Mouse (Mus musculus) CH12.LX (cell line): ENCODE measurements around the gene Vmac. TPM values are rescaled to one million over a fixed set of nuclear protein-coding genes. Genes with fewer than 3 reads are reported as not detected.

ENCODE experiments used
- DNase-seq: peaks from one replicate; pipeline ENCODE4 v3.0.0-alpha.2; 2013; ENCODE audit errors: extremely low read depth
- H3K27ac ChIP-seq: 2 replicates; pipeline ENCODE4 v1.5.1; 2012; ENCODE audit warnings: low read depth, mild to moderate bottlenecking, control low read depth, moderate library complexity; ENCODE audit not compliant: insufficient read depth
- H3K27me3 ChIP-seq: replicated peaks from 2 replicates; pipeline ENCODE3; 2012; ENCODE audit warnings: inconsistent platforms
- H3K36me3 ChIP-seq, 2 experiments: replicated peaks in 1 of 2; 2 replicates each; pipeline versions ENCODE3 to v1.6.1; 2012; ENCODE audit warnings: inconsistent platforms in 1 of 2, low read length in 1 of 2, mild to moderate bottlenecking in 1 of 2, mixed read lengths in 1 of 2, moderate library complexity in 1 of 2; ENCODE audit not compliant: control insufficient read depth in 1 of 2, insufficient read depth in 1 of 2
- H3K4me1 ChIP-seq, 2 experiments: 2 replicates each; pipeline ENCODE4 v1.6.1; 2012; ENCODE audit warnings: inconsistent platforms in 1 of 2, moderate library complexity in 1 of 2; ENCODE audit not compliant: insufficient read depth in 2 of 2, control insufficient read depth in 1 of 2
- H3K4me2 ChIP-seq: 2 replicates; pipeline ENCODE4 v1.6.1; 2012; ENCODE audit warnings: low read depth, mild to moderate bottlenecking, control low read depth; ENCODE audit not compliant: poor library complexity, insufficient read depth, severe bottlenecking
- H3K4me3 ChIP-seq, 3 experiments: fragments of 150-350 bp in 1 of 3; sonication (generic) in 1 of 3; replicated peaks in 1 of 3; 2 replicates each; pipeline versions ENCODE3 to v1.5.1; 2011 to 2012; ENCODE audit warnings: low read depth in 2 of 3, low read length in 2 of 3, mild to moderate bottlenecking in 2 of 3, moderate library complexity in 2 of 3, control low read depth in 1 of 3, improper control_type of control experiment in 1 of 3, inconsistent platforms in 1 of 3, mixed read lengths in 1 of 3; ENCODE audit not compliant: poor library complexity in 1 of 3
- H3K79me2 ChIP-seq: replicated peaks from 2 replicates; pipeline ENCODE4 v1.6.1; 2012; ENCODE audit warnings: mild to moderate bottlenecking, moderate library complexity; ENCODE audit not compliant: control insufficient read depth, poor library complexity, insufficient read depth, severe bottlenecking; ENCODE audit errors: extremely low read depth
- H3K9ac ChIP-seq: 2 replicates; pipeline ENCODE4 v1.6.1; 2012; ENCODE audit warnings: low read depth, mild to moderate bottlenecking, control low read depth, moderate library complexity; ENCODE audit not compliant: insufficient read depth
- H3K9me3 ChIP-seq: replicated peaks from 2 replicates; pipeline ENCODE3; 2012; ENCODE audit warnings: low read length, inconsistent platforms, mixed read lengths
- BHLHE40 ChIP-seq: IDR thresholded peaks from 2 replicates; pipeline ENCODE4 v1.6.1; 2011; ENCODE audit warnings: mild to moderate bottlenecking, low read depth, low read length, improper control_type of control experiment
- EP300 ChIP-seq: IDR thresholded peaks from 2 replicates; pipeline ENCODE4 v1.6.1; 2011; ENCODE audit warnings: low read length, improper control_type of control experiment
- GABPA ChIP-seq: IDR thresholded peaks from 2 replicates; pipeline ENCODE4 v1.6.1; 2012; ENCODE audit warnings: low read depth, low read length, improper control_type of control experiment, inconsistent platforms; ENCODE audit not compliant: insufficient replicate concordance
- HCFC1 ChIP-seq: IDR thresholded peaks from 2 replicates; pipeline ENCODE4 v1.6.1; 2012; ENCODE audit warnings: low read depth, mild to moderate bottlenecking, inconsistent platforms, low read length, improper control_type of control experiment
- IRF4 ChIP-seq: IDR thresholded peaks from 2 replicates; pipeline ENCODE4 v1.6.1; 2014; ENCODE audit warnings: low read depth, mild to moderate bottlenecking, inconsistent platforms, low read length, improper control_type of control experiment
- MAX ChIP-seq: IDR thresholded peaks from 2 replicates; pipeline ENCODE4 v1.6.1; 2011; ENCODE audit warnings: low read length, improper control_type of control experiment
- MAZ ChIP-seq: IDR thresholded peaks from 2 replicates; pipeline ENCODE4 v1.6.1; 2012; ENCODE audit warnings: low read depth, mild to moderate bottlenecking, inconsistent platforms, low read length, improper control_type of control experiment, moderate library complexity
- MYC ChIP-seq: IDR thresholded peaks from 2 replicates; pipeline ENCODE4 v1.6.1; 2011; ENCODE audit warnings: low read depth, mild to moderate bottlenecking, improper control_type of control experiment, low read length
- NRF1 ChIP-seq: IDR thresholded peaks from 2 replicates; pipeline ENCODE4 v1.6.1; 2014; ENCODE audit warnings: low read depth, mild to moderate bottlenecking, inconsistent platforms, low read length, improper control_type of control experiment, moderate library complexity
- PAX5 ChIP-seq: IDR thresholded peaks from 2 replicates; pipeline ENCODE4 v1.6.1; 2012; ENCODE audit warnings: low read length, inconsistent platforms, mixed read lengths
- POLR2A ChIP-seq: IDR thresholded peaks from 2 replicates; pipeline ENCODE4 v1.6.1; 2011; ENCODE audit warnings: low read depth, mild to moderate bottlenecking, improper control_type of control experiment, low read length
- RCOR1 ChIP-seq: conservative IDR thresholded peaks from 2 replicates; pipeline ENCODE4 v1.6.1; 2012; ENCODE audit warnings: low read depth, mild to moderate bottlenecking, inconsistent platforms, low read length, improper control_type of control experiment
- SIN3A ChIP-seq: IDR thresholded peaks from 2 replicates; pipeline ENCODE4 v1.6.1; 2012; ENCODE audit warnings: low read length, improper control_type of control experiment, inconsistent platforms
- SMC3 ChIP-seq: IDR thresholded peaks from 2 replicates; pipeline ENCODE4 v1.6.1; 2011; ENCODE audit warnings: low read depth, low read length, improper control_type of control experiment
- USF1 ChIP-seq: IDR thresholded peaks from 2 replicates; pipeline ENCODE4 v1.6.1; 2014; ENCODE audit warnings: low read depth, mild to moderate bottlenecking, inconsistent platforms, low read length, improper control_type of control experiment
- USF2 ChIP-seq: conservative IDR thresholded peaks from 2 replicates; pipeline ENCODE4 v1.6.1; 2011; ENCODE audit warnings: low read depth, low read length, improper control_type of control experiment
- ZC3H11A ChIP-seq: IDR thresholded peaks from 2 replicates; pipeline ENCODE4 v1.6.1; 2012; ENCODE audit warnings: low read depth, mild to moderate bottlenecking, inconsistent platforms, low read length, improper control_type of control experiment
- ZKSCAN1 ChIP-seq: IDR thresholded peaks from 2 replicates; pipeline ENCODE4 v1.6.1; 2012; ENCODE audit warnings: low read depth, inconsistent platforms, low read length, improper control_type of control experiment, borderline replicate concordance
- ZNF384 ChIP-seq: IDR thresholded peaks from 2 replicates; pipeline ENCODE4 v1.6.1; 2012; ENCODE audit warnings: low read depth, low read length, improper control_type of control experiment, inconsistent platforms
- dilution Hi-C: fragments of 300-500 bp; cut with MboI; formaldehyde crosslinking; loops from 2 replicates; pipeline ENCODE4 v1.14.3; 2020; ENCODE audit warnings: low sequenced_read_pairs; ENCODE audit not compliant: extremely low pct_unique_long_range_greater_than_20kb, extremely low pct_ligation_motif_present
- in situ Hi-C: fragments of 300-500 bp; cut with MboI; formaldehyde crosslinking; loops from 3 replicates; pipeline ENCODE4 v1.14.3; 2019; ENCODE audit warnings: low sequenced_read_pairs, low pct_ligation_motif_present, low pct_unique_long_range_greater_than_20kb, mixed read lengths
- polyA plus RNA-seq: library from polyadenylated mRNA; unstranded; fragments of >175 nt; gene quantifications from 2 replicates; pipeline ENCODE4 v1.2.1, GENCODE M21; 2012; ENCODE audit warnings: low read depth; ENCODE audit not compliant: insufficient read length
- total RNA-seq, 2 experiments: library from RNA; depleted of rRNA; stranded (reverse); fragments of 300-350 nt in 1 of 2; fragments of >200 nt in 1 of 2; gene quantifications; 2 replicates each; pipeline ENCODE4 v1.2.3; 2012 to 2014

Gene Vmac
- total and polyA plus RNA-seq, 3 experiments: 3.2 to 5.1 (median 3.4) TPM

DNA sequence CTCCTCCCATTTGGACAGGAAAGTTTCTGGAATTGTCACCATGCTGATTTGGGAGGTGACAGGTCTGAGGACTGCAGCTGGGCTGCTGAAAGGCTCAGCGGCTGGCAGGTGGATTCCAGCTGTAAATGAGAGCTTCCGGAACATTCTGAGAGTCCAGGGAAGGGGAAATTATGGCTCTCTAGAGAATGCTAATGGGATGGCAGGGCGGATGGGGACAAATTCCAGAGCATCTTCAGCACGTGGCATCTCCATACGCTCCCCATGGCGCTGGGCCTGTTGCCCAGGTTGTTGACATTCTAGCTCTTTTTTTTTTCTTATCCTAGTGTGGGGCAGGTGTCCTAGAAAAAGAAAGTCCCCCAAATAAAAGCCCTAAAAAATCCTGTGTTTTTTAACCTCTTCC lies 11.3 kb upstream of the Vmac start:
- in situ Hi-C loops (no loop called here), dilution Hi-C loops (no loop called here)
- H3K27me3 ChIP-seq: peaks cover 46% of the 10 kb centered on the region

DNA sequence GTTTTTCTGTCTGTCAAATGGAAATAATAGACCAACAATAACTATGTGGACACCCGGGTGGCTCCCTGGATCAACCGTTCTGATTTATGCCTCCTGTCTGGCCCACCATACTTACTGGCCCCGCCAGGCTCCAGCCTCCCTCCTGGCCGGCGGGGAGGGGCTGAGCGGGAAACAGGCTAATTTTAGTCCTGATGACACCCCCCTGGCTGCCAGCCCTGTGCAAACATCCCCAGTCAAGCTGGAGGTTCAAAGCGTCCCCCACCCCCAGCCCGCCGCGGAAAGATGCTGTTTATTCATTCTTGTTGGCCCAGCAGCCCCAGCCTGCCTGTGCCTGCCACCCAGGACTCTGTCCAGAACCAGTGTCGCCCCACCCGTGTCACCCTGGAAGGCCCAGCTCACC lies 10.3 kb upstream of the Vmac start:
- TF ChIP-seq PAX5 (no peak), POLR2A (no peak), EP300 (no peak), ZNF384 (no peak), HCFC1 (no peak), ZC3H11A (no peak)
- TF ChIP-seq, all 38 proteins: peak for 0
- Histone ChIP-seq H3K9ac (no peak overlapping the region), H3K27ac (no peak overlapping the region), H3K36me3 (peaks cover 5 to 16% of the 10 kb centered on the region in 2 experiments), H3K4me3 (no peak overlapping the region), H3K27me3 (peaks cover 36% of the 10 kb centered on the region), H3K9me3 (no peaks in the 10 kb centered on the region), H3K4me1 (peaks cover 6 to 24% of the 10 kb centered on the region in 2 experiments), H3K79me2 (no peaks in the 10 kb centered on the region), H3K4me2 (0 out of 2 replicates have a peak overlapping the region, but pooled peaks have one; percentile 5)
- dilution Hi-C loops (no loop called here), in situ Hi-C loops (no loop called here)
- DNase-seq: no peak

More for the DNA sequence above, 11.3 kb upstream of the Vmac start:
- Histone ChIP-seq H3K9me3 (no peaks in the 10 kb centered on the region), H3K4me2 (no peak overlapping the region), H3K4me3 (no peak overlapping the region), H3K9ac (no peak overlapping the region), H3K27ac (no peak overlapping the region), H3K4me1 (peaks cover 6 to 24% of the 10 kb centered on the region in 2 experiments), H3K36me3 (peaks cover 0 to 6% of the 10 kb centered on the region in 2 experiments), H3K79me2 (no peaks in the 10 kb centered on the region)
- no peak for TF ChIP-seq ZNF384
- TF ChIP-seq RCOR1: no peak
- TF ChIP-seq SIN3A: no peak
- no peak for TF ChIP-seq BHLHE40
- no peak for TF ChIP-seq USF1
- TF ChIP-seq USF2: no peak
- TF ChIP-seq NRF1: no peak
- DNase-seq: no peak

DNA sequence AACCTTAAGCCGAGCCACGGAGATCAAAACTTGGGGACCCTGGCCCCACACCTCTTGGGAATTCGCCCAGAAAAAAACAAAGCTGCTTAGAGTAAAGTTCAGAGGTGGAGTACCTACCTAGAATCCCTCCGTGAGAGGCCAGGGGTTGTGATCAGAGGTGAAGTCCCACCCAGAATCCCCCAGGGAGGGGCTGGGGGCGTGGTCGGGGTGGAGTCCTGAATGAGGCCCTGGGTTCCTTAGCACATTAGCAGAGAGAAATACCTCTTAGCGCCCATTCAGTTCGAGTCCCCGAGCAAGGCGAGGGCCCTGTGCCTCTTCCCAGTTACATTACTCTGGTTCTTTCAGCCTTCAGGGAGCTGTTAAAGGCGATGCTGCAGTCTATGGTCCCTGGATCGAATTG lies 9.8 kb upstream of the Vmac start:
- peak overlapping the region in 1 of 3 experiments; percentile 3 for H3K4me3 ChIP-seq
- dilution Hi-C loops: no loop called here
- H3K36me3 ChIP-seq: peaks cover 10 to 21% of the 10 kb centered on the region in 2 experiments
- DNase-seq: peak; percentile 80
- peaks cover 33% of the 10 kb centered on the region for H3K27me3 ChIP-seq
- peaks cover 6 to 24% of the 10 kb centered on the region in 2 experiments for H3K4me1 ChIP-seq
- H3K9me3 ChIP-seq: no peaks in the 10 kb centered on the region
- no peak overlapping the region for H3K9ac ChIP-seq
- in situ Hi-C loops: no loop called here
- H3K27ac ChIP-seq: no peak overlapping the region
- H3K4me2 ChIP-seq: peak overlapping the region; percentile 5; the same call in 1 of the 2 replicates
- no peaks in the 10 kb centered on the region for H3K79me2 ChIP-seq
- TF ChIP-seq ZKSCAN1 (no peak), MAX (no peak), MAZ (0 out of 2 replicates have a peak, but pooled peaks have one; percentile 36), IRF4 (0 out of 2 replicates have a peak, but pooled peaks have one; percentile 11), EP300 (0 out of 2 replicates have a peak, but pooled peaks have one; percentile 9), SMC3 (no peak), MYC (no peak), GABPA (no peak)
